Mouse (Mus musculus): ENCODE measurements at regions not wholly inside any gene's neighbourhood (a gene's known extent, or its start where the extent isn't known, plus 50 kb on each side); places are given as distances from the start of the nearest gene placed in this dataset.

GRCm38 (mm10) chr13:90584766-90585165, 320.4 kb downstream of the Atp6ap1l start:
- no peak for DNase-seq (ENCODE audit: low spot score)

- DNase-seq (ENCODE audit: low spot score): no peak
Measured at GRCm38 (mm10) chr13:90575371-90575770, 329.8 kb downstream of the Atp6ap1l start.

- DNase-seq (ENCODE audit: low spot score): no peak
Measured at GRCm38 (mm10) chr13:90572580-90572979, 332.6 kb downstream of the Atp6ap1l start.

DNA sequence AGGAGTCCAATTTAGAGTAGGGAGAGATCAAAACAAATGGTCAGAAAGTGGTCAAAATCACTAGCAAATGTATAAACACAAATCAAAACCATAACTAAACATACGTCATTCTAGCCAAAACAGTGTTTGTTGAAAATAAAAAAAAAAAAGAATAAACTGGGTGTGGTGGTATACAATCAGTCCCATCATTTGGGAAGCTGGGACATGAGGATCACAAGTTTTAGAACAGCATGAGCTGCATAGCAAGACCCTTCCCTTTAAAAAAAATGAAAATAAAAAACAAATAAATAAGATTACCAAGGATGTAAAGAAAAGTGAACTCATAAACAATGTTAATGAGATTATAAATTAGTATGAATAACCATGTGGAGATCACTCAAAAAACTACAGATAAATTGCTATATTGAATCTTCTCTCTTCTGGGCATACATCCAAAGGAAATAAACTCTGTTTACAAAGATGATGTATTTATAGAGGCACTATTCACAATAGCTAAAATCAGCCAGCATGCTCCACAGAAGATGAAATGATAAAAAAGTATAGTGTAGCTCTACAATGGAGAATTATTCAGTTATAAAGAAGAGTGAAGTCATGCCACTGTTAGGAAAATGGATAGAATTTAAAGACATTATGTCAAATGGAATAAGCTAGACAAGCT, 341.8 kb downstream of the Atp6ap1l start:
- DNase-seq (ENCODE audit: low spot score): no peak

GRCm38 (mm10) chr13:90560095-90560494, 345.1 kb downstream of the Atp6ap1l start:
- DNase-seq (ENCODE audit: low spot score): no peak

GRCm38 (mm10) chr13:90559481-90559880, 345.7 kb downstream of the Atp6ap1l start:
- DNase-seq (ENCODE audit: low spot score): no peak

GRCm38 (mm10) chr13:90551166-90551565, 354.0 kb downstream of the Atp6ap1l start:
- no peak for DNase-seq (ENCODE audit: low spot score)

DNA sequence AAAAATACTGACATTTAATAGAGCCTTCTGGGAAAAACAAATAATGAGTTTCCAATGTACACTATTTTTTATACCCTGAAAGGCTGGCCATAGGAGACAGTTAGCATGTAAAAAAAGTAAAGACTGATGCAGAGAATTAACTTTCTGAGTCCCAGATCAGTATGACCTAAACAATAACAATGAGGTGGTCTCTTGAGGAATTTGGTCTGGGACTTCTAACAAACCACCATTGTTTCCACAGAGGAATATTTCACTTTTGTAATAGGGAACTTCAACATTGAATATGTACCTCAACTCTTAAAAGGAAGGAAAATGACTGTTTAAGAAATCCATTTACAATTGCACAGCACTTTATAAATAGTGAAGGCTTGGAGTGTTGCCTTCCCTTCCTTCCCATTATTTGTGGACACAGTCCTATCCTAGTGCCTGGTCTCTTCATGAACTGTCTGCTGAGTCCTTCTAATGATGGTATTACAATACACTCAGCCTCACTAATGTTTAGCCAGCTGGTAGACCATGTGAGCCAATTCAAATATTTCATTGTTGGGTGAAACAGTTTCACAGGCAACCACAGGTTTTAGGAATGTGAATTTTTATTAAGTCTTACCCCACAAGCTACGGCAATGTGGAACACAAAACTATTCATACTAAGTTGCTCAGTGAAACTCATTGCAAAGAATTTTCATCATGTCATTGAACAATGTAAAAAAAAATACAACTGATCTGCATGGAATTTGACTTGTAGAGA, 358.7 kb downstream of the Atp6ap1l start:
- no peak for DNase-seq (ENCODE audit: low spot score)

- no peak for DNase-seq (ENCODE audit: low spot score)
Measured at GRCm38 (mm10) chr13:90545816-90546215, 359.3 kb downstream of the Atp6ap1l start.

- no peak for DNase-seq (ENCODE audit: low spot score)
Measured at GRCm38 (mm10) chr13:90537525-90537924, 367.6 kb downstream of the Atp6ap1l start.

DNA sequence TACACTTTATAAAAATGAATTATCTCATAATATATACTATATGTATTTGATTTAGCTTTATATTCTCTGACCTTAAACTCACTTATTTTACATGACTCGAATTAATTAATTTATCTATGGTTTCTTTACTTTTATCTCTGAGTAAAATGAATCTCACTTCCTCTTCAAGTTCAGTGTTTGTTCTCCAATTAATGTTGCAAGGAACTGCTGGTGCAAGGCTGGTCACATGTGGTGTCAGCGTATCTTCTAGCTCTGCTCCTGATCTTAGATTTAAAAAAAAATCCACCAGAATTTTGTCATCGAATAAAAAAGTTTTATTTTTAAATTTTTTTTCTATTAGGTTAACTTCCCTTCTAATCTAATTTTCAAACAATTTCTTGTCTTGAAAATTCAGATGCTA, 378.2 kb downstream of the Atp6ap1l start:
- no peak for DNase-seq (ENCODE audit: low spot score)

DNA sequence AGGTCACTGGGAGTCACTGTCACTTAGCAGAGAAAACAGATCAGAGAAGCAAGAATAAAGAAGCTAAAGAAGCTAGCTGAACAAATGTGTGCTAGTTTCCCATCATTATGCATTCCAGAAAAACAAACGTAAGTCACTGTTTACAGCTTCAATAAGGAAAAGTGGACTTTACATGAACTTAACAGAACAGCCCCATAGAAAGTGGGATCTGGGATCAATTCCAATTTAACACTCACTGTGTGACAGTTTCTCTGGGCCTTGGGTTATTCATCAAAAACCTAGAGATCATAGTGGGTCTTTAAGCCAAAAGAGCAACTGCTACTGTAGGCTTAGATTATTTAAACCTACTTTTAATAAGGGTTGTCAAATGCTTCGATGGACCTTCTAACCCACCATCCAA, 379.4 kb downstream of the Atp6ap1l start:
- no peak for DNase-seq (ENCODE audit: low spot score)

- no peak for DNase-seq (ENCODE audit: low spot score)
Measured at GRCm38 (mm10) chr13:90521758-90522245, 383.4 kb downstream of the Atp6ap1l start.

GRCm38 (mm10) chr13:90520992-90521757, 384.0 kb downstream of the Atp6ap1l start:
- no peak for DNase-seq (ENCODE audit: low spot score)

GRCm38 (mm10) chr13:90515773-90516503, 389.2 kb downstream of the Atp6ap1l start:
- peak; percentile 58 for DNase-seq (ENCODE audit: low spot score)

GRCm38 (mm10) chr13:90513867-90514266, 391.3 kb downstream of the Atp6ap1l start:
- DNase-seq (ENCODE audit: low spot score): no peak

DNA sequence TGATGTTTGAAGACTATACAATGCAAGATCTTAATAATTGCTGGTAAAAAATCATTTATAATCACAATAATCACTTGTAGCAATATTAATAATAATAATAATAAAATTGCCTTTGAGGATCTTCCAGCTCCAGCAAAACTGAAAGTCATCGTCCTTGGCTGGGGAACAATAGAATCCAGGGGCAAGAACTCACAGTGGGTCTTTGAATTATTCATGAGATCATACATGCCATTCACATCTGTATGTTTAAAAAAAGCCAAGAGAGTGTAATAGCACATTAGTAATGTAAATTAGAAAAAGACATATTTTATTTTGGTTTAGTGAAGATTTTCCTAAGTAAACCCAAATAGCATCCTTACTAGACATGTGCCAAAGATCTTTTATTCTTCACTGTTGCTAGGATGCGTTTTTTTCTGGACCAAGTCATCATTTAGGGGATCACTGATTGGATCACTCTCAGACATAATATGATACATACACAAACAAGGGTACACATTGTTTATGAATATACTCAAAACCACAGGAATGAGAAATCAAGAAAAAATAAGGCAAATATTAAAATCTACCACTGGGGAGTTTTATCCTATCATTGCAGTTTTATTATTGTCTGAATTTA, 392.3 kb downstream of the Atp6ap1l start:
- DNase-seq (ENCODE audit: low spot score): no peak

DNA sequence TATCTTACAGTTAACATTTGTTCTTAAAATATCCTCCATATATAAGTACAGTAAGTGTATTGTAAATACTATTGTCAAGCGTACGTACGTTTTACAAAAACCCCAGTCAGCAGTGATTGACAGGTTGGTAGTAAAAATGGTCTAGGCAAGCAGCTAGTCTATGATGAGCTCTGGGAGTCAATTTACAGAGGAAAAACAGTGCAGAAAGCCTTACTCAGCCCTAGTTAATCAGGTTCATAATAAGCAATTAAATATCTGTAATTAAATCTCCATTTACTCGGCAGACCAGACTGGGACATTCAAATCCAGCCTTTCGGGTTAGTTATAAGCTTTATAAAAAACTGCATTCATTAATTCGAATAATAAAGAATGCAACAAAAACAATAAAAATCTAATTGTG, 394.7 kb downstream of the Atp6ap1l start:
- no peak for DNase-seq (ENCODE audit: low spot score)

DNA sequence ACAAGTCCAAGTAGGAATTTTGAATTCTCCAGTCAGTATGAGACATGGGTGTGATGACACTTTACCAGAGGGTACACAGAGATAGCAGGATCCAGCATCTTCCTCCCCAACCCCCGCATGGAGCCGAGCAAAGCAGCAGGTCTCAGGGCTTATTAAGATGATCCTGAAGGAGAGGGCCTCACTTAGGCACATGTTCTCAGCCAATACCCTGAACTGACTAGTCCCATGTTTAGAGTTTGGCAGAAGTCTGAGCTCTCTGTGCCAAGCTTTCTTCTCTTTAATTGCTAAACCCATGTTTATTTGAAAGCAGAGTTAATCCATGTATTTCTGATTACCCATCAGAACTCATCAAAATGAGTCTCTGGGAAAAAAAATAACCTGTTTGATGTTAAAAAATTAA, 402.0 kb downstream of the Atp6ap1l start:
- no peak for DNase-seq (ENCODE audit: low spot score)

DNA sequence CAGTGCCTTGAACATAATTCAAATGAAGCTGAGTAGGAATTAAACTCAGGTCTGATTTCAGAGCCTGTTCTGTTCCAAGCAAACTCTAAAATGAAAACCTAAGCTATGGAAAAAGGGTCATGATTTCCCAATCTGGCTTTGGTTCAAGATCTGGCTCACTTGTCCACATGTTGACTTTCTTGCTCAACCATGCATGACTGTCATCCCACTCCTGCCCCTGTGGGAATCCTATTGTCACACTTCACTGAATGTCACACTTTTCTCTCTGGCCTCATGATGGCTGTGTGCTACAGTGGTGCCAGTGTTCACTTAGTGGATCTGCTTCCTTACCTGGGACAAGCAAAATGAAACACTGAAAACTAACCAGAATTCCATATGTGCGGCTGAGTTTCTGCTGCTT, 403.0 kb downstream of the Atp6ap1l start:
- DNase-seq (ENCODE audit: low spot score): no peak

DNA sequence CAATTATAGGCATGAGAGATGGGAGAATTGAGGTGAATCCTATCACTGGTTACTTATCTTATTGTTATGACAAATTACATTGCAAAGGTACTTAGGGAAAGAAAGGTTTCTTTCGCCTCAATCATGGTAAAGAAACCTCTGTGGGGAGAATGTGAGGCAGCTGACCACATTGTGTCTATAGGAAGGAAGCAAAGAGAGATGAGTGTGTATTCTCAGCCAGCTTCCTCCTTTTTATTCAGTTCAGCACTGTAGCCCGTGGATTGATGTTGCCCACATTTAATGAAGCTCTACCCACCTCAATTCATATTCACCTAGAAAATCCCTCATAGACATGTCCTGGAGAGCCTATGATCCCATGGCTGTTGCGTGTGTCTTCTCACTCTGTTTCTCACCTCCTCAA, 406.2 kb downstream of the Atp6ap1l start:
- DNase-seq (ENCODE audit: low spot score): no peak

- no peak for DNase-seq (ENCODE audit: low spot score)
Measured at GRCm38 (mm10) chr13:90497573-90497972, 407.6 kb downstream of the Atp6ap1l start.

Measured in ovary, postnatal 14 days (tissue).